Mouse (Mus musculus) ES-E14 (cell line): ENCODE results near the gene Ppil2. TPM values are rescaled to one million over a fixed set of nuclear protein-coding genes. Genes with fewer than 3 reads are reported as not detected.

Experiments
- DNase-seq: peaks from one replicate; pipeline ENCODE4 v3.0.0-alpha.2; 2013; ENCODE audit warnings: low read depth, low spot score
- H3K27ac ChIP-seq: 2 replicates; pipeline ENCODE4 v1.5.1; 2012; ENCODE audit warnings: low read depth, mild to moderate bottlenecking, low read length, moderate library complexity, mixed read lengths; ENCODE audit not compliant: poor library complexity, insufficient read depth, severe bottlenecking
- H3K36me3 ChIP-seq: 2 replicates; pipeline ENCODE4 v1.6.1; 2012; ENCODE audit warnings: mild to moderate bottlenecking, low read length, moderate library complexity, mixed read lengths; ENCODE audit not compliant: control insufficient read depth, poor library complexity, insufficient read depth, severe bottlenecking
- H3K4me1 ChIP-seq, 2 experiments: fragments of 150-350 bp in 1 of 2; sonication (generic) in 1 of 2; 2 replicates each; pipeline ENCODE4 v1.6.1; 2012; ENCODE audit warnings: low read length in 2 of 2, mild to moderate bottlenecking in 1 of 2, mixed read lengths in 1 of 2; ENCODE audit not compliant: control insufficient read depth in 2 of 2, insufficient read depth in 2 of 2, poor library complexity in 1 of 2
- H3K4me3 ChIP-seq, 2 experiments: fragments of 150-350 bp in 1 of 2; sonication (generic) in 1 of 2; 2 replicates each; pipeline ENCODE4 v1.5.1; 2012; ENCODE audit warnings: low read length in 2 of 2, low read depth in 1 of 2, mild to moderate bottlenecking in 1 of 2, mixed read lengths in 1 of 2; ENCODE audit not compliant: insufficient read depth in 1 of 2, poor library complexity in 1 of 2, severe bottlenecking in 1 of 2
- H3K9ac ChIP-seq: 2 replicates; pipeline ENCODE4 v1.6.1; 2012; ENCODE audit warnings: low read depth, mild to moderate bottlenecking, low read length, mixed read lengths; ENCODE audit not compliant: poor library complexity, insufficient read depth, severe bottlenecking
- H3K9me3 ChIP-seq: fragments of 150-350 bp; sonication (generic); 2 replicates; pipeline ENCODE4 v1.6.1; 2012; ENCODE audit warnings: low read depth, mild to moderate bottlenecking, low read length; ENCODE audit not compliant: control insufficient read depth, insufficient read depth
- CHD2 ChIP-seq: IDR thresholded peaks from 2 replicates; pipeline ENCODE4 v1.6.1; 2014; ENCODE audit warnings: mild to moderate bottlenecking, low read depth, low read length, inconsistent platforms
- HCFC1 ChIP-seq: IDR thresholded peaks from 2 replicates; pipeline ENCODE4 v1.6.1; 2012; ENCODE audit warnings: low read length, inconsistent platforms, borderline replicate concordance; ENCODE audit not compliant: insufficient read depth
- MAFK ChIP-seq: IDR thresholded peaks from 2 replicates; pipeline ENCODE4 v1.6.1; 2014; ENCODE audit warnings: mild to moderate bottlenecking, low read depth, low read length, inconsistent platforms; ENCODE audit not compliant: insufficient read depth
- ZC3H11A ChIP-seq: IDR thresholded peaks from 2 replicates; pipeline ENCODE4 v1.6.1; 2012; ENCODE audit warnings: low read depth, mild to moderate bottlenecking, inconsistent platforms, low read length, borderline replicate concordance
- ZNF384 ChIP-seq: IDR thresholded peaks from 2 replicates; pipeline ENCODE4 v1.6.1; 2012; ENCODE audit warnings: low read depth, low read length, inconsistent platforms
- in situ Hi-C, 2 experiments: fragments of 600-800 bp; cut with MboI; formaldehyde crosslinking; loops; one replicate each; pipeline ENCODE4 v1.15.1; 2025; ENCODE audit warnings: low sequenced_read_pairs in 2 of 2, inconsistent platforms in 1 of 2; ENCODE audit not compliant: unreplicated experiment in 2 of 2
- total RNA-seq: library from RNA; depleted of rRNA; stranded (reverse); fragments of 300-350 nt; gene quantifications from 2 replicates; pipeline ENCODE4 v1.2.3, GENCODE M21; 2012

Gene Ppil2
- total RNA-seq, 1 experiment, result 73.2 TPM

GRCm38 (mm10) chr16:17053903-17054302 lies 57.2 kb downstream of the Ppil2 start:
- in situ Hi-C loops, result no loop called here
- Histone ChIP-seq H3K9me3 (no peaks in the 10 kb centered on the region), H3K4me1 (peaks cover 0 to 4% of the 10 kb centered on the region in 2 experiments; a peak in 1 of 4 replicates)

GRCm38 (mm10) chr16:17052087-17052486 lies 59.0 kb downstream of the Ppil2 start:
- Histone ChIP-seq H3K36me3 (peaks cover 6% of the 10 kb centered on the region), H3K4me3 (no peak overlapping the region), H3K9ac (no peak overlapping the region), H3K9me3 (no peaks in the 10 kb centered on the region), H3K27ac (no peak overlapping the region), H3K4me1 (peaks cover 0 to 4% of the 10 kb centered on the region in 2 experiments; a peak in 1 of 4 replicates)
- no peak for DNase-seq
- no peak for TF ChIP-seq ZNF384
- no peak for TF ChIP-seq HCFC1
- TF ChIP-seq CHD2, result no peak
- TF ChIP-seq MAFK, result no peak
- TF ChIP-seq ZC3H11A, result no peak
- in situ Hi-C loops, result no loop called here

More at GRCm38 (mm10) chr16:17053903-17054302, 57.2 kb downstream of the Ppil2 start:
- Histone ChIP-seq H3K9ac (no peak overlapping the region), H3K36me3 (no peaks in the 10 kb centered on the region), H3K4me3 (no peak overlapping the region), H3K27ac (no peak overlapping the region)
- TF ChIP-seq HCFC1, result no peak
- no peak for TF ChIP-seq MAFK
- no peak for TF ChIP-seq CHD2
- no peak for TF ChIP-seq ZC3H11A
- no peak for TF ChIP-seq ZNF384
- no peak for DNase-seq

GRCm38 (mm10) chr16:17049886-17050285 lies 61.2 kb downstream of the Ppil2 start:
- no peak for DNase-seq
- in situ Hi-C loops, result no loop called here
- Histone ChIP-seq H3K9me3 (no peaks in the 10 kb centered on the region), H3K4me3 (no peak overlapping the region), H3K4me1 (peaks cover 0 to 6% of the 10 kb centered on the region in 2 experiments; a peak in 1 of 4 replicates), H3K9ac (no peak overlapping the region), H3K36me3 (peaks cover 11% of the 10 kb centered on the region), H3K27ac (no peak overlapping the region)
- TF ChIP-seq ZNF384, result no peak
- no peak for TF ChIP-seq CHD2
- no peak for TF ChIP-seq HCFC1
- no peak for TF ChIP-seq ZC3H11A
- no peak for TF ChIP-seq MAFK

- H3K36me3 ChIP-seq, result peaks cover 27% of the 10 kb centered on the region
- no peak overlapping the region for H3K9ac ChIP-seq
- DNase-seq, result no peak
- no peak overlapping the region for H3K27ac ChIP-seq
- in situ Hi-C loops, result no loop called here
- no peaks in the 10 kb centered on the region for H3K9me3 ChIP-seq
- H3K4me1 ChIP-seq, result peaks cover 0 to 2% of the 10 kb centered on the region in 2 experiments; a peak in 1 of 4 replicates
- H3K4me3 ChIP-seq, result no peak overlapping the region
- TF ChIP-seq CHD2 (no peak), HCFC1 (no peak), MAFK (no peak), ZC3H11A (no peak), ZNF384 (no peak)
Observed at GRCm38 (mm10) chr16:17045287-17045686, 65.8 kb downstream of the Ppil2 start.
